Mouse (Mus musculus) lung, adult 2 months (tissue): Measurements from ENCODE around the gene Pan3.

Experiments used
- CTCF ChIP-seq: fragments of 200-500 bp; IDR thresholded peaks from 2 replicates; pipeline ENCODE4 v1.5.1; 2011; ENCODE audit warnings: mild to moderate bottlenecking, low read length, control low read depth; ENCODE audit not compliant: insufficient read depth
- POLR2A ChIP-seq: fragments of 200-500 bp; IDR thresholded peaks from 2 replicates; pipeline ENCODE4 v1.6.1; 2011; ENCODE audit warnings: low read depth, mild to moderate bottlenecking, control low read depth, low read length, borderline replicate concordance; ENCODE audit errors: extremely low read depth

DNA sequence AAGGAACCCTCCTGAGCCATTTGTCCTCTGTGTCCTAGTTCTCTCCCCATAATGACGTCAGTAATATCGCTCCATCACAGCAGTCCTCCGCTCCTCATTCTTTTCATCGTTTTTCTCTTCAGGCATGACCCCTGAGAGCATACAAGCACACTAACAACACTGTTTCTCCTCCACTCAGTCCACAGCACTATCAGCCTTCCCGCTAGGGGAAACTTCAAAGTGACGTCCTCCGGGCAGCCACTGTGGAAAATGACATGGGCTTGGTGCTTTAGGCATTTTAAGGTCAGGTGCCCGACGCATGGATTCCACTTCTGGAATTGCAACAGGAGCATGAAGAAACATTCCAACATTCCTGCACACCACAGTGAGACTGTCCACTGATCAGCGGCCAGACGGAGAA is 28.9 kb upstream of the Pan3 start:
- TF ChIP-seq CTCF: no peak
- no peak for TF ChIP-seq POLR2A
